Mouse (Mus musculus): ENCODE results near the gene Ern1.

DNA sequence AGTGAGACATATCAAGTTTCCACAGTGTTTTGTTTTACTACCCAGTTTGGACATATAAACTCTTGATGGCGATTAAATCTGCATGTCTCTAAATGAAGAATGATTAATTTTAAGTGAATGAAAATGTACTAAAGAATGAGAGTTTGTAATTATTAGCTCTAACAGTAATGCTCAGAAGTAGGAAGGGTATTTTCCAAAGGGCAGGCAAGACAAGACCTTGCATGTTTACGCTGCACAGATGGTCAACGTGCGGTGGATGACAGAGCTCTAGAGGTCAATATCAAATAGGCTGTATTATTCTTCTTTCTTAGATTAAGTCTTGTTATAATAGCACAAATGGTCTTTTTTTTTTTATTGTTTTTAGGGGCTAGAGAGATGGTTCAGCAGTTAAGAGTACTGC lies 21.7 kb downstream of the Ern1 start:
- TF ChIP-seq ZC3H11A (IDR thresholded peaks at IDR 0.05; ENCODE audit: borderline replicate concordance, low read depth, low read length) (no peak), CHD2 (IDR thresholded peaks at IDR 0.05; ENCODE audit: low read depth, low read length) (no peak)
